Mouse (Mus musculus): ENCODE results near the gene Eif2d. TPM values are rescaled to one million over a fixed set of nuclear protein-coding genes. Genes with fewer than 3 reads are reported as not detected.

Gene Eif2d
- total and polyA plus RNA-seq, 2 experiments from 2014 or later = 29.2 to 43.2 TPM

GRCm38 (mm10) chr1:131209971-131210426 is 57.0 kb downstream of the Eif2d start:
- TF ChIP-seq CTCF (IDR thresholded peaks at IDR 0.05) = peak; percentile 22; the same call in 1 of the 2 replicates
- H3K27ac ChIP-seq (ENCODE audit: low read depth, low read length) = peak overlapping the region; percentile 51; the same call in 1 of the 2 replicates
- peak; percentile 76 for DNase-seq (ENCODE audit: low spot score)

GRCm38 (mm10) chr1:131211655-131212054 is 58.7 kb downstream of the Eif2d start:
- Histone ChIP-seq H3K27ac (ENCODE audit: low read depth, low read length) (no peak overlapping the region), H3K4me2 (ENCODE audit: low read depth, low read length, poor library complexity, severe bottlenecking) (no peak overlapping the region), H3K4me1 (ENCODE audit: insufficient read depth, low read length) (no peaks in the 10 kb centered on the region), H3K9ac (replicated peaks; ENCODE audit: low read length, poor library complexity, severe bottlenecking) (no peak overlapping the region), H3K36me3 (ENCODE audit: insufficient read depth, low read length) (no peaks in the 10 kb centered on the region), H3K27me3 (ENCODE audit: insufficient read depth, low read length) (no peaks in the 10 kb centered on the region), H3K4me3 (ENCODE audit: low read depth, low read length) (no peak overlapping the region), H3K9me3 (ENCODE audit: low read length) (no peaks in the 10 kb centered on the region)
- DNase-seq (ENCODE audit: low spot score) (no peak), ATAC-seq (ENCODE audit: low FRiP score) (no peak)
- TF ChIP-seq CTCF (IDR thresholded peaks at IDR 0.05) = no peak
- 89% methylated on average over 1 of the region's 1 CpGs for WGBS

More at GRCm38 (mm10) chr1:131209971-131210426, 57.0 kb downstream of the Eif2d start:
- no peak overlapping the region for H3K4me3 ChIP-seq (ENCODE audit: low read depth, low read length)
- no peaks in the 10 kb centered on the region for H3K4me1 ChIP-seq (ENCODE audit: insufficient read depth, low read length)
- 66% methylated on average over 6 of the region's 8 CpGs for WGBS
- H3K27me3 ChIP-seq (ENCODE audit: insufficient read depth, low read length) = no peaks in the 10 kb centered on the region
- H3K9ac ChIP-seq (replicated peaks; ENCODE audit: low read length, poor library complexity, severe bottlenecking) = no peak overlapping the region
- H3K9me3 ChIP-seq (ENCODE audit: low read length) = no peaks in the 10 kb centered on the region
- peak; percentile 62 for ATAC-seq (ENCODE audit: low FRiP score)
- H3K36me3 ChIP-seq (ENCODE audit: insufficient read depth, low read length) = no peaks in the 10 kb centered on the region
- H3K4me2 ChIP-seq (ENCODE audit: low read depth, low read length, poor library complexity, severe bottlenecking) = no peak overlapping the region

GRCm38 (mm10) chr1:131212956-131213355 is 60.0 kb downstream of the Eif2d start:
- ATAC-seq (ENCODE audit: low FRiP score) = no peak
- no peak for TF ChIP-seq CTCF (IDR thresholded peaks at IDR 0.05)
- DNase-seq (ENCODE audit: low spot score) = no peak
- Histone ChIP-seq H3K9me3 (ENCODE audit: low read length) (no peaks in the 10 kb centered on the region), H3K4me3 (ENCODE audit: low read depth, low read length) (no peak overlapping the region), H3K4me2 (ENCODE audit: low read depth, low read length, poor library complexity, severe bottlenecking) (no peak overlapping the region), H3K27me3 (ENCODE audit: insufficient read depth, low read length) (no peaks in the 10 kb centered on the region), H3K36me3 (ENCODE audit: insufficient read depth, low read length) (no peaks in the 10 kb centered on the region), H3K4me1 (ENCODE audit: insufficient read depth, low read length) (no peaks in the 10 kb centered on the region), H3K9ac (replicated peaks; ENCODE audit: low read length, poor library complexity, severe bottlenecking) (no peak overlapping the region), H3K27ac (ENCODE audit: low read depth, low read length) (no peak overlapping the region)
- 88% methylated on average over 5 of the region's 5 CpGs for WGBS

- DNase-seq (ENCODE audit: low spot score) (no peak), ATAC-seq (ENCODE audit: low FRiP score) (no peak)
- 78% methylated on average over 6 of the region's 6 CpGs for WGBS
- no peak for TF ChIP-seq CTCF (IDR thresholded peaks at IDR 0.05)
- H3K4me2 ChIP-seq (ENCODE audit: low read depth, low read length, poor library complexity, severe bottlenecking) = no peak overlapping the region
- H3K27me3 ChIP-seq (ENCODE audit: insufficient read depth, low read length) = no peaks in the 10 kb centered on the region
- no peak overlapping the region for H3K4me3 ChIP-seq (ENCODE audit: low read depth, low read length)
- no peaks in the 10 kb centered on the region for H3K4me1 ChIP-seq (ENCODE audit: insufficient read depth, low read length)
- H3K9me3 ChIP-seq (ENCODE audit: low read length) = no peaks in the 10 kb centered on the region
- no peak overlapping the region for H3K27ac ChIP-seq (ENCODE audit: low read depth, low read length)
- no peak overlapping the region for H3K9ac ChIP-seq (replicated peaks; ENCODE audit: low read length, poor library complexity, severe bottlenecking)
- H3K36me3 ChIP-seq (ENCODE audit: insufficient read depth, low read length) = no peaks in the 10 kb centered on the region
These were observed 60.4 kb downstream of the Eif2d start for GRCm38 (mm10) chr1:131213361-131213760.

- DNase-seq (ENCODE audit: low spot score) (no peak), ATAC-seq (ENCODE audit: low FRiP score) (no peak)
- Histone ChIP-seq H3K36me3 (ENCODE audit: insufficient read depth, low read length) (no peaks in the 10 kb centered on the region), H3K4me1 (ENCODE audit: insufficient read depth, low read length) (no peaks in the 10 kb centered on the region), H3K4me2 (ENCODE audit: low read depth, low read length, poor library complexity, severe bottlenecking) (no peak overlapping the region), H3K9ac (replicated peaks; ENCODE audit: low read length, poor library complexity, severe bottlenecking) (no peak overlapping the region), H3K27ac (ENCODE audit: low read depth, low read length) (no peak overlapping the region), H3K4me3 (ENCODE audit: low read depth, low read length) (no peak overlapping the region), H3K27me3 (ENCODE audit: insufficient read depth, low read length) (no peaks in the 10 kb centered on the region), H3K9me3 (ENCODE audit: low read length) (no peaks in the 10 kb centered on the region)
- no peak for TF ChIP-seq CTCF (IDR thresholded peaks at IDR 0.05)
- 88% methylated on average over 11 of the region's 11 CpGs for WGBS
These were observed 66.0 kb downstream of the Eif2d start for GRCm38 (mm10) chr1:131218933-131219332.

- no peaks in the 10 kb centered on the region for H3K36me3 ChIP-seq (ENCODE audit: insufficient read depth, low read length)
- ATAC-seq (ENCODE audit: low FRiP score) (no peak), DNase-seq (ENCODE audit: low spot score) (no peak)
- H3K4me2 ChIP-seq (ENCODE audit: low read depth, low read length, poor library complexity, severe bottlenecking) = no peak overlapping the region
- H3K4me3 ChIP-seq (ENCODE audit: low read depth, low read length) = no peak overlapping the region
- 86% methylated on average over 13 of the region's 13 CpGs for WGBS
- no peak overlapping the region for H3K27ac ChIP-seq (ENCODE audit: low read depth, low read length)
- H3K4me1 ChIP-seq (ENCODE audit: insufficient read depth, low read length) = no peaks in the 10 kb centered on the region
- TF ChIP-seq CTCF (IDR thresholded peaks at IDR 0.05) = no peak
- H3K9ac ChIP-seq (replicated peaks; ENCODE audit: low read length, poor library complexity, severe bottlenecking) = no peak overlapping the region
- H3K27me3 ChIP-seq (ENCODE audit: insufficient read depth, low read length) = no peaks in the 10 kb centered on the region
- no peaks in the 10 kb centered on the region for H3K9me3 ChIP-seq (ENCODE audit: low read length)
These were observed 69.0 kb downstream of the Eif2d start for GRCm38 (mm10) chr1:131221822-131222590.
